Mouse (Mus musculus) MEL-GATA-1-ER (cell line): ENCODE data around the gene Usf3.

Experiments
- DNase-seq: peaks from one replicate; pipeline ENCODE4 v3.0.0-alpha.2; 2012; ENCODE audit warnings: low read depth; ENCODE audit errors: extremely low read depth

Gene Usf3

DNA sequence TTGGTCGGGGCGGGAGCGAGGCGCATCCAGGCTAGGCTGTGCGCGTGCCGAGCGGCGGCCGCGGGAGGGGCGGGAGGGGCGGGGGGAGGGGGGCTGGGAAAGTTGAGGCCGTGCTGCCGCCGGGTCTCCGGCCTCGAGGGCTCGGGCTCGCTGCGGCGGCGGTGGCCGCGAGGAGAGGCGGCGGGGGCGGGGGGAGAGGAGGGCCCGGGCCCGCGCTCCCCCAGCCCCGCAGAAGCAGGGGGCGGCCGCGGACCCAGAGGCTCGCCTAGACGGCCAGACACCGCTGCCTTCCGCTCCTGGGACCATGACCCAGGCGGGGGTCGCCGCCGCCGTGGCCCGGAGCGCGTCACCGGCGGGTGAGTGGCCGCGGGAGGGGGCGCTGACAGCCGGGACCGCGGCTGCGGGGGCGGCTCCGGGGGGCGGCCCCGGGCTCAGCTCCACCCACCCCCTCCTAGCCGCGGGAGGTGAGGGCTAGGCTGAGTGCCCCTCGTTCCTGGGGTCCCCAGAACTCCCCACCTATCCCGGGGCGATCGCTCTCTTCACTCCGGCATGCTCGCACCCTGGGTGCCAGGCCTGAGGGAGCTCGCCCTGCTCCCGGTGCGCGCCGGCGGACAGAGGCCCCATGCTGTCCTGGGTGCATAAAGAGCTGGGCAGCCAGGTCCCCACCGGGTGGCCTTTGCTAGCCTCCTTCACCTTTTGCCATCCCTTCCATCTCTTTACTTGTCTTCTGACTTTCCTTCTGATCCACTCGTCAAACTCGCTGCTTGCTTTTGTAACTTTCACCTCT lies at the start of gene Usf3:
TSS of gene Usf3 (plus strand) at position 92 of the 787 bp plus-strand sequence.
- DNase-seq: no peak

DNA sequence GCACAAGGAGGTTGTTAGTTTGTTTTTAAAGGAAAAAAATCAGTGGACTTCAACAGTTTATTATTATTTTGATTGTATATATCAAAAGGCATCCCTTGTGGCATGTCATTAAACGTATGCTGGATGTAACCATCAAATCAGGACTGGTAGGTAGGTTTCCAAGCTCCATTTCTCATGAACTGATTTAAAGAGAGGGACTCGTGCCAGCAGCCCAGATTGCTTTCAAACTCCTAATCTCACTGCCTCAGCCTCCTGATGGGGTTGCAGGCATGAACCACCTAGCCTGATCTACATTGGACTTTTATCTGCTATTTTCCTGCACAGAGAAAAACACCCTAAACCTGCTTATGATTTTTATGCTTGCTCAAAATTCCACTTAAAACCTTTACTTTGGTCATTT lies 49.3 kb upstream of the Usf3 start:
- DNase-seq: no peak

DNA sequence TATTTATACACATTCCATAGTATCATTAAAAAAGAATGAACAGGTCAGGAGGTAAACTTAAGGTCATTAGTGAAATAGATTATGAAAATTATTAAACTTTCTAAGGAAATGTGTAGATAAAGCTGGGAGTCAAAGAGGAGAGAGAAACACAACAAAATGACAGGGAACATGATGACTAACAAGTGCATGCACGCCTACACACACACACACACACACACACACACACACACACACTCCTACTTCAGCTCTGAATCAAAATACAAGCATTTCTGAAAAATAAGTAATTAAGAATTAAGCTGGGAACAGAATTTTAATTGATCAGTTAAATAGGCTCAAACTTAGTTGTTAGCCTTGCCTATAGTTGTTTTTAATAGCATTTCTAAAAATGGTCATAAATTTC lies 48.3 kb upstream of the Usf3 start:
- no peak for DNase-seq

DNA sequence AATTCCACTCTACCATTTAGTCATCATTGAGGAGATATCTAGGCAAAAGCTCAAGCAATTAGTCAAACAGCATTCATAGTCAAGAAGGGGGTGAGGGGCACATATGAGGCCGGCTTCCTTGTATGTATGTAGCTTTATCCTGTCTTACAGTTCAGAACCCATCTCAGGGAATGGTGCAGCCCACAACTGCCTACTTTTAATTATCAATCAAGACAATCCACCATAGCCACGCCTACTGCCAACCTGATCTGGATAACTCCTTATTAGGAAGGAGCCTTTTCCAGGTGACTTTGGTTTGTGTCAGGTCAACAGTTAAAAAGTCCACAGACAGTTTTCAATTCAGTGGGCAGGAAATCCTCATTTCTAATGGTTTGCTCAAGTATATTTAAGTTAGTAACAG lies 47.6 kb upstream of the Usf3 start:
- DNase-seq: no peak

DNA sequence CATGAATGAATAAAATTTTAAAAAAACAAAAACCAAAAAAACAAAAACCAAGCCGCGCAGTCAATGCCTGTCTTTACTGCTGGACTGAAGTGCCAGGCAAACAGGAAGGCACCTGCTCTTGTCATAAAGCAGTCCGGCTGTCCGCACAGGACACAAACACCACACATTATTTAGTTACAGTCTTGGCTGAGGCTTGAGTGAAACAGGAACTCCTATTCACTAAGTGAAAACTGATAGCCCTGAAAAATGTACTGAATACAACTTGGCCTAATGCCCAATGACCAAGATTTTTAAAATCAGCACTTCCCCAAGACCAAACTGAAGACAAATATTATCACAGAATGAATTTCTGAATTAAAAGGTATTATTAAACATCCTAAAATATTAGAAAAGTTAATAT lies 46.6 kb upstream of the Usf3 start:
- peak; percentile 30 for DNase-seq

DNA sequence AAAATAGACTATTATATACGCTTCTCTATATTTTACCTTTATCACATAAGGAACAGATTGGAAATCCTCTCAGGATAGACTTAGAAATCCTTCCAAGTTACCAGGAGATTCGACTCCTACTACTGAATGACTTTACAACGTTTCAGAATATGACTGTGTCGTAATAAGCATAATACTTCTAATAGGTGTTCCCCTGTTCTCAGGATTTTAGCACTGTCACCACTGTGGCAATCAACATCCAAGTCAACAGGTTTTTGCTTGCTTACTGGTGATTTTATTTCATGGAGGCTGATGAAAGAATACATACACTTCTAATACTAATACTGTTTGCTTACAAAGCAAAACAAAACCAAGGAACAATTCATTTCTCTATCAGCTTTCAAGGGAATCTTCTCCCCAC lies 40.7 kb upstream of the Usf3 start:
- no peak for DNase-seq

DNA sequence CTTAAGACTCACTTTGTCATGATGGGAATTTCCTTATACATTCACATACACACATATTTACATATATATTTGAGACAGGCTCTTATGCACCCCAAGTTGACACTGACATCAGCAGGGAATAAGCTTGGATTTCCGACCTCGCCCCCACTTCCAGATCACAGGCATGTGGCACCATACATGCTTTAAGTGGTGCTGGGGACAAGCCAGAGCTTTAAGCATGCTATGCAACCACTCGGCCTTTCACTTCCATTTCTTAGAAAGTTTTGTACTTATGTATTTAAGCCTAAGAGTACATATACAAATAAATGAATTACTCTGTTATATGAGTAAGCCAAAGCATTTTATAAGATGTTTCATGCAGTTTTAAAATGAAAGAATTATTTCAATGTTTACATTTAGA lies 39.9 kb upstream of the Usf3 start:
- DNase-seq: no peak

DNA sequence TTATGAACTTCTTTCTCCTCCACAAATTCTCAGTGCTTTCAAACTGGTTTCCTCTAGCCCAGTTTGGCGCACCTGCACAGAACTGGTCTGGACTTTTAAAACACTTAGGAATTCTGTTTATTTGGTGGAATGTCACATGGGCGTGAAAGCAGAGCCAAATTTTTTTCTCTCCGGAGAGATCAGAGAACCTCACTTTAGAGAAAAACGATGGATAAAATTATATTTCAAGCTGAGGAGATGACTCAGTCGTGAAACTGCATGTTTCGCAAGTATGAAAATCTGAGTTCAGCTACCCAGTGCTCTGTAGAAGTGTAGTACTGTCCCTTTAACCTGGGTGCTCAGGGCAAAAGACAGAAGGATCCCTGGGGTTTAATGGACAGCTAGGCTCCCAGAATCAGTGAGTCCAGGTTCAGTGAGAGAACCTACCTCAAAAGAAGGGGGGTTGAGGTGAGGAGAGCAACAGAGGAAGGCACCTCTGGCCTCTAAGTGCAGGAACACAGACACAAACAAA lies 36.5 kb upstream of the Usf3 start:
- DNase-seq: no peak

DNA sequence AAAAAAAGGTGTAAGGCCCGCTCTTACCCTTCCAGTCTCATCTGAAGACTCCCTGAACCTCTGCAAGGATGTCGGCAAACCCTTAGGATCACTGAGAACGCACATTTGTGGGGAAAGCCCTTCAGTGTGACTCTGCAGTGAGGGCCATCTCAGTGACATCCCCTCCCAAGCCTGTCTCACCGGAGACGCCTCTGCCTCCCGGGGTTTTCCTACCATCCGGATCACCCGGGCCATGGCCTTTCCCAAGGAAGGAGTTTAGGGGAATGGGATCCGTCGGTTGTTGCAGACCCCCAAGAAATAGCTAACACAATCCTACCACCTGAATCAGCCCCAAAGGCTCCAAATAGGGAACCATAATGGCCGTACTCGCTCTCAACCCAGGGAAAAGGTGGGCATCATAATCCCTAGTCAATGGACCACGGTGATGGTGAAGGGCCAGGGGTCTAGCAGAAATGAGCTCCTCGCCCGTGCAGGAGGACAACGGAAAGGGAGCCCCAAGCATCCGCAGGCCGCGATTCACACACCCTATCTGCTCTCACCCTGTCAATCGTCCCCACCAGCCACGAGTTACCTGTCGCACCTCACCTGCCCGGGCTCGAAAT lies 34.6 kb upstream of the Usf3 start:
- DNase-seq: no peak

DNA sequence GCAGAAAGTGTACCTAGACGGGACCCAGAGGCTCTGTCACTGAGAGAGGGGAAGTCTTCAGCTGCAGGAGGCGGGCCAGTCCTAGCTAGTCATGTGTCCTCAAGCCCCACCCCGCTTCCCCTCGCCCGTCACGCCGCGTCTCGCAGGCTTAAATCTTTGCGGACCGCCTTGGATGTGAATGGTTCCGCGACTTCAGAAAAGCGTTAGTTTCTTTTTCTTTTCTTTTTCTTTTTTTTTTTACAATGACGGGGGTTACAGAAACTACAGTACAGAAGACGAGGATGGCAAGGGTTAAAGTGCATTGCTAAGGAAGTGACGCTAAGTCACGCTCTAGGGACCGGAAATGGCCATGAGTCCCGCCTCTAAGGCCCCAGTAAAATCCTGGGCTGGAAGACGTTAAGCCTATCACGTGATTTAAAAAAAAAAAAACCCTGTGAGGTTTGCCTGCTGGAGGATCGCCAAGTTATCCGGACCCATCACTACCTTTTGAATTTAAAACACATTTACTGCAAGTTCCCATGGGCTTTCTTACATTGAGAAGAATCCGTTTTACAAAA lies 34.0 kb upstream of the Usf3 start:
- peak; percentile 94 for DNase-seq

DNA sequence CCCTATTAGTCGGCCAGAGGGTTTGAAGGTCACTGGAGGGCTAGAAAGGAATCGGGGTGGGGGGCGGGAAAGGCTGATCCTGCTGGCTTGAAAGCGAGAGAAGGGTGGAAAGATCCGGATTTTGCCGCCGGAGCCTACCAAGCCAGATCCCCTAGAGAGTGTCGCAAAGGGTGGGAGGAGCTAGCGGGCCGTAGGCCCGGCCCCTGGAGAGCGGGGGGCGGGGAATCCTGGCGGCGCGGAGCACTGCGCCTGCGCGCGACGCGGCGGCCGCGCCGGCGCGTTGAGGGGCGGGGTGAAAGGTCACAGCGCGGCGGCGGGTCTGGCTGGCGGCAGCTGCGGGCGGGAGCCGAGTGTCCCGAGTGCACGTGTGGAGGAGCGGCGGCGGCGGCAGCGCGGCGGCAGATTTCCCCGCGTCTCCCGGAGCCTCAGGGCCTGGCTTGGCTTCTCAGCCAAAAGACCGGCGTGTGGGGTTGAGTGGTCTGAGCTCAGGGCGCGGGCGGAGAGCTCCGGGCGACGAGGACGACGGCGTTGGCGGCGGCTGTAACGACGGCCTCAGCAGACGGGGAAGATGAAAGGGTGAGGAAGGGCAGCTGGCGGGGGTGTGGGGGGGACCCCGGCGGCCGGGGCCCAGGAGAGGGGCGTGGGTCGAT lies 33.4 kb upstream of the Usf3 start, which contains the start of the genes Atp6v1a and Naa50:
TSS of gene Atp6v1a (minus strand) at position 170 of the 650 bp plus-strand sequence.
TSS of gene Naa50 (plus strand) at position 295 of the 650 bp plus-strand sequence.
- DNase-seq: peak; percentile 66

DNA sequence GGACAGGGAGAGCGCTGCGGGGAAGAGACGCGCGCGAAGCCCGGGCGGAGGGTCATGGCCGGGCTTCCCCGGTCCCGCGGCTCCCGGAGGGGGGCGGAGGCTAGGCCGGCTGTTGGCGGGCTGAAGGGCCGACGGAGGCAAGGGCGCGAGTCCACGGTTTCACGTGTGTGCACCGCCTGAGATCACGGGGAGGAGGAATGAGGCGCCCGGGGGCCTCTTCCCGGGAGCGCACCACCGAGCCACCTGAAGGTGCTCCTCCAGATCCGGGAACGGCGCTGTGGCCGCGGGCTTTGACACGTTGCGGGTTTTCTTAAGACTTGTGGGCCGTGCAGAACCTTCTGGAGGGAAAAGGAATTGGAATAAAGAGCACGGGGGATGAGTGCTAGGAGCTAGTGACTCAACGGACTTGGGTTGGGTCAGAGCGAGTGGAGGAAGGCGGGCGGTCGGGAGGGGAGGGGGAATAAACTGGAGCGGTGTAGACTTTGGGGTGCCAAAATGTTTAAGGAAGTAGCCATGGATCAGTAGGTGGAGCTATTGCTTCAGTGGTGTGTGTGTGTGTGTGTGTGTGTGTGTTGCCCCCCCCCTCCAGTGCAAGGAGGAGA lies 32.8 kb upstream of the Usf3 start:
- peak; percentile 84 for DNase-seq

DNA sequence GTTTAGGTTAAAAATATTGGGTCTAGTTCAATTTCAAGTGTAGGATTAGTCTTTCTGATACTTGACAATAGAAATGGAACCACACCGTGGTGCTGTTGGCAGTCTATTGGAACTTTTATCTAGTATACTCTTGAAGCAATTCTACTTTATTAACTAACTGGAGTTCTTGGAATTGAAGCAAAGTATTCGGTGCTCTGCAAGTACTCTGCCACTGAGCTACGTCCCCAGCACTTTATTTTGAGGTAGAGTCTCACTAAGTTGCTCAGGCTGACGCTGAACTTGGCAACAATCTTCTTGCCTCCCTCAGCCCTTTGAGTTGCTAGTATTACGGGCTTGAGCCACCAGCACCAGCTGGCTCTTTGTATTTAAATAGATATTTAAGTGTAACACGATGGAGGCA lies 31.6 kb upstream of the Usf3 start:
- peak; percentile 22 for DNase-seq

DNA sequence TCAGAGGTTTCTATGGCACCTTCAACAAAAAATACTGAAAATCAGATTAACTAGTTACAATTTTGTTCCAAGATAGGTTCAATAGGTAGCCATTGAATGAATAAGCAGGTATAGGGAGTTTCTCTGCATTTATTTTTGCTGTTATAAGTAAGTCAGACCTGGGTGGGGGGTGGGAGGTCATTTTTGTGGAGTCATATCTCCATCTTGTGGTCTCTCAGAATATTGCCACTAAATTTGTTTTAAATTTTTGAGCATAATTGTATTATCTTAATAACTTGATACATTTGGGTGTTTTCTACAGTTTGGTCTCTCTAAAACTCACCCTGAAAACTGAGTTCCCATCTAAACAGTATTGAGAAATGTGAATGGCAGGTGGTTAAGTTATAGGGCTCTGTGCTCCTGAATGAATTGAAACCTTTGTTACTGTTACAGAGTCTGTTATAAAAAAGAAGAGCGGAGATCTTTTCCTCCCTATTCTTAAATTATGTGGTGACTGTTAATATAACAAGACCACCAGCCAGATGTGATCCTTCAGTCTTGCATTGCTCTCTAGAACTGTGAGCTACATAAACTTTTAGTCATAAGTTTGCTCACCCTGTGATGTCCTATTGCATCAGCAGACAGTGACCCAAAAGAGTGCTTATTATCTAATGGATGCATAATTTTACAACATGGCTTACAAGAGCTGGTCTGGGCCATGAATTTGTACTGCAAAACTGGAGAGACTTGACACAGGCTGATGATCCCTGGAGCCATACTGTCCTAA lies 23.9 kb upstream of the Usf3 start:
- DNase-seq: no peak

DNA sequence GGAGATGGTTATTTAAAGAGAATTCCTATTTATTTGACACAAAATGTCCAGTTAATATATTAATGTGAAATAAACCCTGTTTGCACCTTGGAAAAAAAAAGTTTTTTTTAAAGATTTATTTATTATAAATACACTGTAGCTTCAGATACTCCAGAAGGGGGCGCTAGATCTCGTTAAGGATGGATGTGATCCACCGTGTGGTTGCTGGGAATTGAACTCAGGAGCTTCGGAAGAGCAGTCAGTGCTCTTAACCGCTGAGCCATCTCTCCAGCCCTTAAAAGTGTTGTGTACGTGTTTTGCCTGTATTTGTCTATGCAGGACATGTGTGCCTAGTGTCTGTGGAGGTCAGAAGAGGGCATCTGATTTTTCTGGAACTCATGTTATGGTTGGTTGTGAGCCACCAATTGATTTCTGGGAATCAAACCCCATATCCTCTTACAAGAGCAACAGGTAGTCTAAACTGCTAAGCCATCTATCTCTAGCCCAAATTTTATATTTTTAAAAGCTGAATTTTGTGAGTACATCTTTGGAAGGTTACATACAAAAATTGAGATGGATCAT lies 18.5 kb upstream of the Usf3 start:
- DNase-seq: no peak

DNA sequence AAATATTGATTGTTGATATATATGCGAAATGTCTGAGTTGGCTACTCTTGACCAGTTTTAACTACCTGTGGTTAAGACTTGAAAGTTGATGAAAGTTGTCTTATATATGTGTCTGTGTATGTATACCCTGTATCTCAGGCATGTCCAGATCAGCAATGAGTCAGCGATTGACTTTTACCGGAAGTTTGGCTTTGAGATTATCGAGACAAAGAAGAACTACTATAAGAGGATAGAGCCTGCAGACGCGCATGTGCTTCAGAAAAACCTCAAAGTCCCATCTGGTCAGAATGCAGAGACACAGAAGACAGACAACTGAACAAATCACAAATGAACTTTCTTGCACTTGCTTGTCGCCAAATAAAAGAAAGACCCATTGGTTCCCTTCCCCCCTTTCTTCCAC lies 13.7 kb upstream of the Usf3 start:
- peak; percentile 38 for DNase-seq

DNA sequence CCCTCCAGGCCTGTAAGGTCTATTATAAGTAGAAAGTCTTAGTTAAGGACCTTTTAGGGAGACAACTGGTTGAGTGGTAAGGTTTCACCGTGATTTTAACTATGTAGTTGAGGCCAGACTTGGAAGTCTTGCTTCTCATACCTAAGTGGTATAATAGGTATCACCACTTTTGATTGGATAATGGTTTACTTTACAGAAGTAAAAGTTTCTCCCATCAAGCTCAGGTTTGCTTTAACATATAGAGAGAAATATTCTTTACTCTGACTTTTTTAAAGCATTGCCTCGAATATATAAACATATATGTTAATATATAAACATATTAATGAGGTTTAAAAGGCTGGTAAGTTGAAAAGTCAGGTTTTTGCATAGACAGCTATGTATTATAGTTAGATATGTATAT lies 9.2 kb upstream of the Usf3 start:
- no peak for DNase-seq

DNA sequence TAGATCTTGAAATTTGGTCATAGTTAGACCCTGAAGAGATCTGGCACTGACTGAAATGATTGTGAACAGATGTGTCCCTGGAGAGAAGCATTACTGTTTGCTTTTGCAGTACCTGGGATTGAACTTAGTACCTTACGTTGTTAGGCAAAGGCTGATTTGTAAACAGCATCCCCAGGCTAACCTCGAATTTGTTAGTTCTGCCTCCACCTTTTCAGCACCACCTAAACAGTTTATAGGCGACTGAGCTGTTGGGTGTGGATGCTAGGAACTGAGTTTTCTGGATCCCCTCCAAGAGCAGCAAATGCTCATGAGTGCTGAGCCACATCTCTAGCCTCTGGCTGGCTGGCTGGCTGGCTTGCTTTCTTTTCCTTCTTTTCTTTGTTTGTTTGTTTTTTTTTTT lies 7.9 kb upstream of the Usf3 start:
- no peak for DNase-seq

DNA sequence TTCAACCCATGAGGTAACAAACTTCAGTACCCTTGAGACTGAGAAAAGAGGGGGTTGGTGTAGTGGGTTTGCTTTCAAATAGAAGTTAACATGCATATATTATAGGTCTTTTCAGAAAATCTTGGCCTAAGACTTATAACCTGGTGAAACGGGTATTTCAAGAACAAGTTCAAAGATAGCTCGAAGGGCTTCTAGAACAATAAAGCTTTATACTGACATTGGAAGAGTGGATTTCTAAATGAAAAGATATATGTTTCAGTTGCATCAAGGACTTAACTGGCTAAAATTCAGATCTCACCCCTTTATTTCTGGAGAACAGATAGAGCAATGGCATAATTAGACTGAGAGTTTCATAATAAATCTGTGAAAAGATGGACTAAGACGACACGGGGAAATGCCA lies 4.1 kb upstream of the Usf3 start:
- DNase-seq: no peak
